Mouse (Mus musculus): Measurements from ENCODE around the gene Zfp526. TPM values are rescaled to one million over a fixed set of nuclear protein-coding genes. Genes with fewer than 3 reads are reported as not detected.

Zfp526 gene
- polyA plus RNA-seq, 1 experiment, result 7.7 TPM

Other genes with a start within 250 kb of the Zfp526 start
- 337 and 384 TPM in 2 replicates for gene Rabac1, start 248.7 kb upstream of the Zfp526 start, polyA plus RNA-seq (2012; rRNA removed)
- gene Atp1a3, start 215.5 kb upstream of the Zfp526 start, polyA plus RNA-seq (2012; rRNA removed), result 1,131 and 1,133 TPM in 2 replicates
- gene Grik5, start 149.1 kb upstream of the Zfp526 start, polyA plus RNA-seq (2012; rRNA removed), result 211 and 215 TPM in 2 replicates
- gene Zfp574, start 148.9 kb upstream of the Zfp526 start, polyA plus RNA-seq (2012; rRNA removed), result 34.6 and 40.6 TPM in 2 replicates
- gene Pou2f2, start 41.7 kb upstream of the Zfp526 start, polyA plus RNA-seq (2012; rRNA removed), result 11.5 and 12.2 TPM in 2 replicates
- gene Dedd2, start 810 bp upstream of the Zfp526 start, polyA plus RNA-seq (2012; rRNA removed), result 21.6 and 22.2 TPM in 2 replicates
- 241 and 244 TPM in 2 replicates for gene Gsk3a, start 16.4 kb downstream of the Zfp526 start, polyA plus RNA-seq (2012; rRNA removed)
- 38.9 TPM in 2 replicates for gene Erf, start 29.3 kb downstream of the Zfp526 start, polyA plus RNA-seq (2012; rRNA removed)
- gene Cic, start 46.3 kb downstream of the Zfp526 start, polyA plus RNA-seq (2012; rRNA removed), result 92.4 and 104 TPM in 2 replicates
- gene Pafah1b3, start 76.6 kb downstream of the Zfp526 start, polyA plus RNA-seq (2012; rRNA removed), result 33.5 and 43.0 TPM in 2 replicates
- gene Prr19, start 80.0 kb downstream of the Zfp526 start, polyA plus RNA-seq (2012; rRNA removed), result 0.17 and 0.28 TPM in 2 replicates
- gene Tmem145, start 84.7 kb downstream of the Zfp526 start, polyA plus RNA-seq (2012; rRNA removed), result 74.6 and 90.4 TPM in 2 replicates
- 65.2 and 67.0 TPM in 2 replicates for gene Megf8, start 95.7 kb downstream of the Zfp526 start, polyA plus RNA-seq (2012; rRNA removed)
- gene Cnfn, start 148.3 kb downstream of the Zfp526 start, polyA plus RNA-seq (2012; rRNA removed), result not detected in 2 replicates
- gene Lipe, start 177.3 kb downstream of the Zfp526 start, polyA plus RNA-seq (2012; rRNA removed), result 9.9 and 12.5 TPM in 2 replicates
- not detected in 2 replicates for gene Cxcl17, start 191.5 kb downstream of the Zfp526 start, polyA plus RNA-seq (2012; rRNA removed)